Mouse (Mus musculus): ENCODE results near the gene Pecam1.

DNA sequence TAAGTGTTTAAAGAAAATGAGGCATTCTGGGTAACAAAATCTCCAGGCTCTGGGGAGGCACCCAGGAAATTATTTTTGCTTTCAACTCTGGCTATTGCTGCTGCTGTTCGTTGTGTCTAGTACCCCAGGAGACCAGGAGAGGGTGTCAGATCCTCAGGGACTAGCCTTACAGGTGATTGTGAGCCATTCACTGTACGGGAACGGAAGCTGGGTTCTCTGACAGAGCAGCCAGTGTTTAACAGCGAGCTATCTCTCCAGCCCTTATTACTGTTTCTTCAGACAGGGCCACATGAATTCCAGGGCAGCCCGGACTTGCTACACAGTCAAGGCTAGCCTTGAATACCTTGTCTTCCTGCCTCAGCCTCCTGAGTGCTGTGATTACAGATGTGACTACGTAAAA, 70.6 kb downstream of the Pecam1 start:
- TF ChIP-seq CTCF (IDR thresholded peaks at IDR 0.05; ENCODE audit: borderline replicate concordance, control insufficient read depth, extremely low read depth, insufficient read depth, low read length, poor library complexity): no peak
- TF ChIP-seq POLR2A (IDR thresholded peaks at IDR 0.05; ENCODE audit: control insufficient read depth, extremely low read depth, insufficient read depth, low read length, poor library complexity): no peak

Measured in thymus, adult 2 months (tissue).